Mouse (Mus musculus): Measurements from ENCODE around the gene Olfr1359.

- no peak for TF ChIP-seq CTCF (IDR thresholded peaks at IDR 0.05)
- TF ChIP-seq EP300 (IDR thresholded peaks at IDR 0.05): no peak
These were observed 30.1 kb downstream of the Olfr1359 start for GRCm38 (mm10) chr13:21727948-21728572.

Data from lung, postnatal 0 days (tissue).